8 mouse cellular contexts compared by ENCODE assay signal in genomic region chr3:69126509-69127345, GRCm38 (mm10). TPM values are rescaled to one million over a fixed set of nuclear protein-coding genes. Genes with fewer than 3 reads are reported as not detected.
DNase-seq lines count a peak whose midpoint lies in the region; ATAC-seq lines count a peak whose summit lies in the region.

TSS of gene Kpna4 (minus strand) at chr3:69127113.

- peak; percentile 96 to 98 for DNase-seq in adrenal gland, adult (ENCODE audit: inconsistent age in 2 of 2, low spot score in 1 of 2)
- DNase-seq in embryo, embryonic 10.5 days (ENCODE audit: low spot score), result peak; percentile 97
- DNase-seq in gastrocnemius, postnatal 14 days, result peak; percentile 95
- DNase-seq in left cerebral cortex, postnatal 10 days (ENCODE audit: extremely low spot score in 1 of 2, low spot score in 2 of 2), result peak; percentile 93 to 97
- DNase-seq in right cerebral cortex, postnatal 25 days, result peak; percentile 97
- peak; percentile 94 for DNase-seq in urinary bladder, postnatal 4 days (ENCODE audit: low spot score in 2 of 2)

- intact Hi-C loops in gastrocnemius, postnatal 14 days (cut with DNase I; ENCODE audit: low total_unique reads), result no loop called here
- intact Hi-C loops in left cerebral cortex, postnatal 10 days (cut with DNase I), result no loop called here

- peak; percentile 93 for ATAC-seq in inflammation-experienced regulatory T-cells, adult 6 months
- peak; percentile 97 for ATAC-seq in megakaryocyte-erythroid progenitor cell, adult 5-6 weeks (replicated peaks; ENCODE audit: low FRiP score, low TSS enrichment, poor library complexity, severe bottlenecking)

RNA-seq across cellular contexts. Expression of gene Kpna4, which starts in this region (rescaled TPM):
- 10 to 100 TPM; 57.8 to 69.8 TPM for total RNA-seq in gastrocnemius, postnatal 14 days (2021)
- polyA plus RNA-seq in inflammation-experienced regulatory T-cells, adult 6 months (2017; shearing (Covaris generic)), result 10 to 100 TPM; 24.3 to 36.3 (median 28.2) TPM
- total RNA-seq in left cerebral cortex, postnatal 10 days (2021), result 10 to 100 TPM; 62.2 to 69.6 TPM
- total RNA-seq in megakaryocyte-erythroid progenitor cell, adult 5-6 weeks (2014; fragmentation: Nextera tagmentation), result 42.1 and 50.2 TPM in 2 replicates
- total RNA-seq in megakaryocyte-erythroid progenitor cell, adult 5-6 weeks (2017), result 52.4 and 66.5 TPM in 2 replicates

Comparison
In these comparisons a context has a peak if more than half of its experiments do, and no peak if none do; other contexts are left out.
1. Peak in every context shown above with its lines: DNase-seq and ATAC-seq.